In genomic region chr4:41507998-41508397, GRCm38 (mm10) we compare ENCODE assay signal across 14 mouse cellular contexts. TPM values are rescaled to one million over a fixed set of nuclear protein-coding genes. Genes with fewer than 3 reads are reported as not detected.
DNase-seq lines count a peak whose midpoint lies in the region; ATAC-seq and TF ChIP-seq lines count a peak whose summit lies in the region.
"Had no signal": no experiment of that assay in that cellular context is flagged by ENCODE, and none has a peak within 500 bp of the region (broad histone marks: within the 10 kb centered on the region; RNA-seq: fewer than 3 reads in every experiment).

No protein-coding gene starts in this region.

- H3K27me3 ChIP-seq in midbrain, embryonic 10.5 days (ENCODE audit: low read depth, poor library complexity, severe bottlenecking) = peaks cover 62% of the 10 kb centered on the region
- H3K27me3 ChIP-seq in midbrain, postnatal 0 days (ENCODE audit: insufficient read depth, low read length) = no peaks in the 10 kb centered on the region
- H3K27me3 ChIP-seq in forebrain, embryonic 15.5 days = no peaks in the 10 kb centered on the region
- peaks cover 48% of the 10 kb centered on the region for H3K27me3 ChIP-seq in limb, embryonic 13.5 days

- no peak overlapping the region for H3K27ac ChIP-seq in midbrain, embryonic 10.5 days (replicated peaks)
- no peak overlapping the region for H3K27ac ChIP-seq in midbrain, postnatal 0 days (ENCODE audit: low read depth, low read length)
- H3K27ac ChIP-seq in forebrain, embryonic 15.5 days (replicated peaks) = no peak overlapping the region
- no peak overlapping the region for H3K27ac ChIP-seq in limb, embryonic 13.5 days

- no peaks in the 10 kb centered on the region for H3K36me3 ChIP-seq in midbrain, embryonic 10.5 days
- H3K36me3 ChIP-seq in midbrain, postnatal 0 days (ENCODE audit: insufficient read depth, low read length) = no peaks in the 10 kb centered on the region
- H3K36me3 ChIP-seq in forebrain, embryonic 15.5 days = no peaks in the 10 kb centered on the region
- no peaks in the 10 kb centered on the region for H3K36me3 ChIP-seq in limb, embryonic 13.5 days

- peak overlapping the region; percentile 71 for H3K4me3 ChIP-seq in midbrain, embryonic 10.5 days
- no peak overlapping the region for H3K4me3 ChIP-seq in midbrain, postnatal 0 days (ENCODE audit: low read depth, low read length)
- no peak overlapping the region for H3K4me3 ChIP-seq in forebrain, embryonic 15.5 days
- no peak overlapping the region for H3K4me3 ChIP-seq in limb, embryonic 13.5 days

- 44% methylated on average over 7 of the region's 7 CpGs for WGBS in midbrain, embryonic 10.5 days
- WGBS in midbrain, postnatal 0 days = 48% methylated on average over 7 of the region's 7 CpGs
- 49% methylated on average over 7 of the region's 7 CpGs for WGBS in forebrain, embryonic 15.5 days
- 47% methylated on average over 7 of the region's 7 CpGs for WGBS in limb, embryonic 13.5 days

- H3K4me1 ChIP-seq in midbrain, embryonic 10.5 days = peaks cover 35% of the 10 kb centered on the region
- H3K4me1 ChIP-seq in midbrain, postnatal 0 days (ENCODE audit: insufficient read depth, low read length) = peaks cover 8% of the 10 kb centered on the region; the same call in 1 of the 2 replicates
- peaks cover 20% of the 10 kb centered on the region for H3K4me1 ChIP-seq in forebrain, embryonic 15.5 days
- peaks cover 16% of the 10 kb centered on the region for H3K4me1 ChIP-seq in limb, embryonic 13.5 days

- no peak for DNase-seq in midbrain, embryonic 10.5 days (ENCODE audit: low spot score)
- DNase-seq in midbrain, postnatal 0 days (ENCODE audit: low spot score) = no peak
- DNase-seq in spleen, postnatal 10 days (ENCODE audit: low spot score in 2 of 2) = no peak
- DNase-seq in cerebellum, adult 11 months = no peak
- no peak for DNase-seq in T-cell, adult 2 months (ENCODE audit: low spot score)
- DNase-seq: cerebellum, adult 2 months; heart, postnatal 36 days; kidney, adult 9 months; lung, postnatal 4 days; right cerebral cortex, postnatal 14 days had no signal

- no peaks in the 10 kb centered on the region for H3K9me3 ChIP-seq in midbrain, embryonic 10.5 days (replicated peaks)
- no peaks in the 10 kb centered on the region for H3K9me3 ChIP-seq in midbrain, postnatal 0 days (ENCODE audit: low read length)
- H3K9me3 ChIP-seq in forebrain, embryonic 15.5 days = no peaks in the 10 kb centered on the region
- no peaks in the 10 kb centered on the region for H3K9me3 ChIP-seq in limb, embryonic 13.5 days

- no peak for TF ChIP-seq CTCF in midbrain, postnatal 0 days (IDR thresholded peaks at IDR 0.05)

- H3K9ac ChIP-seq in midbrain, postnatal 0 days (replicated peaks; ENCODE audit: low read length, poor library complexity, severe bottlenecking) = no peak overlapping the region
- peak overlapping the region; percentile 67; the same call in 1 of the 2 replicates for H3K9ac ChIP-seq in forebrain, embryonic 15.5 days (replicated peaks)
- H3K9ac ChIP-seq in limb, embryonic 13.5 days = no peak overlapping the region

- no peak for ATAC-seq in midbrain, postnatal 0 days (ENCODE audit: low FRiP score)
- ATAC-seq in forebrain, embryonic 15.5 days (replicated peaks) = no peak
- ATAC-seq in limb, embryonic 13.5 days (ENCODE audit: low FRiP score, low read depth) = no peak

- no peak overlapping the region for H3K4me2 ChIP-seq in midbrain, postnatal 0 days (ENCODE audit: low read depth, low read length, poor library complexity, severe bottlenecking)
- peak overlapping the region; percentile 72; the same call in 1 of the 2 replicates for H3K4me2 ChIP-seq in forebrain, embryonic 15.5 days (replicated peaks)
- H3K4me2 ChIP-seq in limb, embryonic 13.5 days (replicated peaks) = peak overlapping the region; percentile 93; the same call in 1 of the 2 replicates

RNA-seq across cellular contexts. Expression of gene AI464131, which starts 5.1 kb away (rescaled TPM):
- 7.3 and 9.2 TPM in 2 replicates for polyA plus RNA-seq in midbrain, embryonic 10.5 days (2016; fragmentation: Nextera tagmentation; extraction: Ambion mirVana)
- total RNA-seq in midbrain, postnatal 0 days (2014; rRNA removed) = 40.5 and 46.0 TPM in 2 replicates
- 15.7 and 18.1 TPM in 2 replicates for polyA plus RNA-seq in midbrain, postnatal 0 days (2015; fragmentation: Nextera tagmentation; extraction: Ambion mirVana)
- 2.8 and 3.1 TPM in 2 replicates for polyA plus RNA-seq in forebrain, embryonic 15.5 days (2015; fragmentation: Nextera tagmentation; extraction: Ambion mirVana)
- 3.8 and 4.1 TPM in 2 replicates for polyA plus RNA-seq in limb, embryonic 13.5 days (2015; fragmentation: Nextera tagmentation; extraction: Ambion mirVana)
- polyA plus RNA-seq: CD4-positive, CD25-positive, alpha-beta regulatory T cell, adult 4 months had no signal

RNA-seq across cellular contexts. Expression of gene 1110017D15Rik, which starts 9.1 kb away (rescaled TPM):
- 3.4 and 4.2 TPM in 2 replicates for polyA plus RNA-seq in midbrain, embryonic 10.5 days (2016; fragmentation: Nextera tagmentation; extraction: Ambion mirVana)
- total RNA-seq in midbrain, postnatal 0 days (2014; rRNA removed) = 10.9 and 11.8 TPM in 2 replicates
- 18.1 and 20.7 TPM in 2 replicates for polyA plus RNA-seq in midbrain, postnatal 0 days (2015; fragmentation: Nextera tagmentation; extraction: Ambion mirVana)
- polyA plus RNA-seq in forebrain, embryonic 15.5 days (2015; fragmentation: Nextera tagmentation; extraction: Ambion mirVana) = 9.4 and 15.7 TPM in 2 replicates
- 1.5 and 1.6 TPM in 2 replicates for polyA plus RNA-seq in limb, embryonic 13.5 days (2015; fragmentation: Nextera tagmentation; extraction: Ambion mirVana)
- polyA plus RNA-seq: CD4-positive, CD25-positive, alpha-beta regulatory T cell, adult 4 months; liver, embryonic 16.5 days had no signal

RNA-seq across cellular contexts. Expression of gene Nudt2, which starts 43.0 kb away (rescaled TPM):
- 63.3 and 65.6 TPM in 2 replicates for polyA plus RNA-seq in midbrain, embryonic 10.5 days (2016; fragmentation: Nextera tagmentation; extraction: Ambion mirVana)
- 28.3 and 41.0 TPM in 2 replicates for total RNA-seq in midbrain, postnatal 0 days (2014; rRNA removed)
- polyA plus RNA-seq in midbrain, postnatal 0 days (2015; fragmentation: Nextera tagmentation; extraction: Ambion mirVana) = 70.7 and 79.9 TPM in 2 replicates
- 66.8 and 69.5 TPM in 2 replicates for polyA plus RNA-seq in forebrain, embryonic 15.5 days (2015; fragmentation: Nextera tagmentation; extraction: Ambion mirVana)
- 46.6 and 47.1 TPM in 2 replicates for polyA plus RNA-seq in limb, embryonic 13.5 days (2015; fragmentation: Nextera tagmentation; extraction: Ambion mirVana)

RNA-seq across cellular contexts. Expression of gene Kif24, which starts 43.3 kb away (rescaled TPM):
- polyA plus RNA-seq in midbrain, embryonic 10.5 days (2016; fragmentation: Nextera tagmentation; extraction: Ambion mirVana) = 13.5 and 15.1 TPM in 2 replicates
- 2.7 and 4.9 TPM in 2 replicates for total RNA-seq in midbrain, postnatal 0 days (2014; rRNA removed)
- polyA plus RNA-seq in midbrain, postnatal 0 days (2015; fragmentation: Nextera tagmentation; extraction: Ambion mirVana) = 1.4 TPM in 2 replicates
- 5.1 and 5.5 TPM in 2 replicates for polyA plus RNA-seq in forebrain, embryonic 15.5 days (2015; fragmentation: Nextera tagmentation; extraction: Ambion mirVana)
- 8.8 and 9.6 TPM in 2 replicates for polyA plus RNA-seq in limb, embryonic 13.5 days (2015; fragmentation: Nextera tagmentation; extraction: Ambion mirVana)
